In the genomic region with DNA sequence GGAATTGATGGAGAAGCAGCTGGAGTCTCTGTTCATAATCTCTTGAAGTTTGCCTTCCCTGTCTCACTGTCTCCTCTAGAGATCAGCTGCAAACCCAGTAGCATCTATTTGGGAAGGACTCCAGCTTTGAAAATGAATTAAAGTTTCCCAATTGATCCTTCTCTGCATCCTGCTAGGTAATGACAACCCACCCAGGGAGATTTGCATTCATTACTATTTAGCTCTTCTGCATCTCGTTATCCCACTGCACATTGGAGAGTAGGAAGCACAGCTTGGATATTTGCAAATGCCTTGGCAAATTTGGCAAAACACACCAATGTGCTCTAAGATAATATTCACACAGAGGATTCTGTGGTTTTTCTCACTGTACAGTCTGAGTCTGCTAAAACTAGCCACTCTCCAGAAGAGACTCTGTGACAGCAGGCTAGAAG, we compare ENCODE assay signal across 14 mouse cellular contexts.
DNase-seq lines count a peak whose midpoint lies in the region; ATAC-seq and TF ChIP-seq lines count a peak whose summit lies in the region.
"Had no signal": no experiment of that assay in that cellular context is flagged by ENCODE, and none has a peak within 500 bp of the region (broad histone marks: within the 10 kb centered on the region; RNA-seq: fewer than 3 reads in every experiment).

No protein-coding gene starts in this region.

- H3K9me3 ChIP-seq in midbrain, embryonic 11.5 days (ENCODE audit: control insufficient read depth, low read length) = no peaks in the 10 kb centered on the region
- no peaks in the 10 kb centered on the region for H3K9me3 ChIP-seq in midbrain, embryonic 10.5 days (replicated peaks)
- no peaks in the 10 kb centered on the region for H3K9me3 ChIP-seq in midbrain, postnatal 0 days (ENCODE audit: low read length)
- H3K9me3 ChIP-seq: embryonic facial prominence, embryonic 15.5 days had no signal

- H3K27me3 ChIP-seq in midbrain, embryonic 11.5 days (ENCODE audit: control insufficient read depth, insufficient read depth, low read length) = no peaks in the 10 kb centered on the region
- H3K27me3 ChIP-seq in midbrain, embryonic 10.5 days (ENCODE audit: low read depth, poor library complexity, severe bottlenecking) = no peaks in the 10 kb centered on the region
- no peaks in the 10 kb centered on the region for H3K27me3 ChIP-seq in midbrain, postnatal 0 days (ENCODE audit: insufficient read depth, low read length)
- H3K27me3 ChIP-seq: embryonic facial prominence, embryonic 15.5 days had no signal

- no peak overlapping the region for H3K4me2 ChIP-seq in midbrain, embryonic 11.5 days
- H3K4me2 ChIP-seq in midbrain, postnatal 0 days (ENCODE audit: low read depth, low read length, poor library complexity, severe bottlenecking) = no peak overlapping the region
- H3K4me2 ChIP-seq: embryonic facial prominence, embryonic 15.5 days; heart, embryonic 11.5 days; liver, embryonic 11.5 days; lung, embryonic 14.5 days had no signal

- H3K4me3 ChIP-seq in midbrain, embryonic 11.5 days (ENCODE audit: low read depth, low read length) = no peak overlapping the region
- H3K4me3 ChIP-seq in midbrain, embryonic 10.5 days = no peak overlapping the region
- H3K4me3 ChIP-seq in midbrain, postnatal 0 days (ENCODE audit: low read depth, low read length) = no peak overlapping the region
- H3K4me3 ChIP-seq: embryonic facial prominence, embryonic 15.5 days had no signal

- WGBS in midbrain, embryonic 11.5 days = 27% methylated on average over 1 of the region's 1 CpGs
- WGBS in midbrain, embryonic 10.5 days = 24% methylated on average over 1 of the region's 1 CpGs
- 0% methylated on average over 1 of the region's 1 CpGs for WGBS in midbrain, postnatal 0 days

- H3K36me3 ChIP-seq in midbrain, embryonic 11.5 days (ENCODE audit: control insufficient read depth, insufficient read depth, low read length) = no peaks in the 10 kb centered on the region
- no peaks in the 10 kb centered on the region for H3K36me3 ChIP-seq in midbrain, embryonic 10.5 days
- H3K36me3 ChIP-seq in midbrain, postnatal 0 days (ENCODE audit: insufficient read depth, low read length) = no peaks in the 10 kb centered on the region
- H3K36me3 ChIP-seq: embryonic facial prominence, embryonic 15.5 days had no signal

- no peak for TF ChIP-seq CTCF in midbrain, postnatal 0 days (IDR thresholded peaks at IDR 0.05)

- ATAC-seq in frontal cortex, adult (ENCODE audit: low TSS enrichment) = peak; percentile 99
- peak; percentile 54; the same call in 1 of the 2 replicates for ATAC-seq in midbrain, embryonic 11.5 days (ENCODE audit: low FRiP score)
- ATAC-seq in midbrain, postnatal 0 days (ENCODE audit: low FRiP score) = no peak
- ATAC-seq: activated CD4-positive, CD25-positive, alpha-beta regulatory T cell, adult 4 months had no signal

- H3K9ac ChIP-seq in midbrain, embryonic 11.5 days (ENCODE audit: low read length) = no peak overlapping the region
- no peak overlapping the region for H3K9ac ChIP-seq in midbrain, postnatal 0 days (replicated peaks; ENCODE audit: low read length, poor library complexity, severe bottlenecking)
- H3K9ac ChIP-seq: embryonic facial prominence, embryonic 15.5 days; lung, embryonic 14.5 days had no signal

- DNase-seq in frontal cortex, postnatal 14 days (ENCODE audit: low spot score in 2 of 2) = no peak
- DNase-seq in midbrain, embryonic 11.5 days (ENCODE audit: low spot score, missing footprints) = no peak
- DNase-seq in midbrain, embryonic 10.5 days (ENCODE audit: low spot score) = no peak
- peak; percentile 9 to 16 for DNase-seq in left cerebral cortex, adult 9 months (ENCODE audit: low spot score in 2 of 2)
- peak; percentile 11 for DNase-seq in midbrain, postnatal 0 days (ENCODE audit: low spot score)
- no peak for DNase-seq in thymus, adult 18-20 months
- DNase-seq in yolk sac, embryonic 10.5 days (ENCODE audit: low spot score) = no peak
- DNase-seq: cerebellum, adult 8-10 months; lung, embryonic 14.5 days had no signal

- H3K27ac ChIP-seq in midbrain, embryonic 11.5 days (ENCODE audit: low read depth, low read length) = no peak overlapping the region
- H3K27ac ChIP-seq in midbrain, embryonic 10.5 days (replicated peaks) = no peak overlapping the region
- H3K27ac ChIP-seq in midbrain, postnatal 0 days (ENCODE audit: low read depth, low read length) = no peak overlapping the region
- H3K27ac ChIP-seq: embryonic facial prominence, embryonic 15.5 days had no signal

- no peaks in the 10 kb centered on the region for H3K4me1 ChIP-seq in midbrain, embryonic 11.5 days (ENCODE audit: control insufficient read depth, insufficient read depth, low read length)
- peaks cover 7% of the 10 kb centered on the region for H3K4me1 ChIP-seq in midbrain, embryonic 10.5 days
- no peaks in the 10 kb centered on the region for H3K4me1 ChIP-seq in midbrain, postnatal 0 days (ENCODE audit: insufficient read depth, low read length)
- H3K4me1 ChIP-seq: embryonic facial prominence, embryonic 15.5 days had no signal

Comparison
In these comparisons a context has a peak if more than half of its experiments do, and no peak if none do; other contexts are left out.
1. DNase-seq: peak in left cerebral cortex, adult 9 months (2 of 2) and midbrain, postnatal 0 days (single experiment); none in frontal cortex, postnatal 14 days (0 of 2), midbrain, embryonic 11.5 days (single experiment), midbrain, embryonic 10.5 days (single experiment), thymus, adult 18-20 months (0 of 2) and yolk sac, embryonic 10.5 days (single experiment).